Comparison of ENCODE assay signal across 26 mouse cellular contexts in genomic region chr10:20527737-20528136, GRCm38 (mm10).
DNase-seq lines count a peak whose midpoint lies in the region; ATAC-seq and TF ChIP-seq lines count a peak whose summit lies in the region.
"Had no signal": no experiment of that assay in that cellular context is flagged by ENCODE, and none has a peak within 500 bp of the region (broad histone marks: within the 10 kb centered on the region; RNA-seq: fewer than 3 reads in every experiment).

No protein-coding gene starts in this region.

- no peaks in the 10 kb centered on the region for H3K27me3 ChIP-seq in intestine, embryonic 15.5 days (replicated peaks)
- H3K27me3 ChIP-seq in intestine, embryonic 16.5 days (replicated peaks; ENCODE audit: control insufficient read depth, insufficient read depth, low read length): no peaks in the 10 kb centered on the region
- no peaks in the 10 kb centered on the region for H3K27me3 ChIP-seq in lung, postnatal 0 days (replicated peaks; ENCODE audit: insufficient read depth, low read length)
- no peaks in the 10 kb centered on the region for H3K27me3 ChIP-seq in stomach, postnatal 0 days (ENCODE audit: control insufficient read depth, insufficient read depth, low read length)
- H3K27me3 ChIP-seq: forebrain, embryonic 13.5 days; heart, embryonic 12.5 days; heart, embryonic 15.5 days had no signal

- TF ChIP-seq EP300 in lung, postnatal 0 days (IDR thresholded peaks at IDR 0.05): no peak
- no peak for TF ChIP-seq EP300 in stomach, postnatal 0 days (optimal IDR thresholded peaks at IDR 0.05)

- H3K9ac ChIP-seq in intestine, embryonic 15.5 days: no peak overlapping the region
- H3K9ac ChIP-seq in intestine, embryonic 16.5 days (ENCODE audit: low read depth, low read length): no peak overlapping the region
- H3K9ac ChIP-seq in lung, postnatal 0 days (replicated peaks; ENCODE audit: low read depth): no peak overlapping the region
- no peak overlapping the region for H3K9ac ChIP-seq in stomach, postnatal 0 days (ENCODE audit: low read length)
- H3K9ac ChIP-seq: forebrain, embryonic 13.5 days; forebrain, postnatal 0 days; heart, embryonic 12.5 days; heart, embryonic 15.5 days; hindbrain, embryonic 14.5 days had no signal

- 0 out of 2 replicates have a peak, but pooled peaks have one; percentile 47 for ATAC-seq in intestine, embryonic 15.5 days
- no peak for ATAC-seq in intestine, embryonic 16.5 days
- no peak; the same call in 1 of the 2 replicates for ATAC-seq in lung, postnatal 0 days
- ATAC-seq in stomach, postnatal 0 days (ENCODE audit: low FRiP score, low TSS enrichment): no peak
- ATAC-seq: activated CD4-positive, CD25-positive, alpha-beta regulatory T cell, adult 4 months; hindbrain, postnatal 0 days; inflammation-experienced regulatory T-cells, adult 6 months had no signal

- peak; percentile 24; the same call in 1 of the 2 replicates for TF ChIP-seq CTCF in lung, postnatal 0 days (IDR thresholded peaks at IDR 0.05)
- TF ChIP-seq CTCF in stomach, postnatal 0 days (IDR thresholded peaks at IDR 0.05; ENCODE audit: low read depth): 0 out of 2 replicates have a peak, but pooled peaks have one; percentile 16

- H3K27ac ChIP-seq in intestine, embryonic 15.5 days: no peak overlapping the region
- H3K27ac ChIP-seq in intestine, embryonic 16.5 days (ENCODE audit: low read length): no peak overlapping the region
- H3K27ac ChIP-seq in lung, postnatal 0 days (ENCODE audit: low read length): no peak overlapping the region
- H3K27ac ChIP-seq in stomach, postnatal 0 days (replicated peaks): no peak overlapping the region
- H3K27ac ChIP-seq: forebrain, embryonic 10.5 days; forebrain, embryonic 13.5 days; heart, embryonic 15.5 days; hindbrain, embryonic 14.5 days had no signal

- WGBS in intestine, embryonic 15.5 days: 74% methylated on average over 4 of the region's 4 CpGs
- WGBS in intestine, embryonic 16.5 days: 78% methylated on average over 4 of the region's 4 CpGs
- 63% methylated on average over 4 of the region's 4 CpGs for WGBS in lung, postnatal 0 days
- WGBS in stomach, postnatal 0 days: 75% methylated on average over 4 of the region's 4 CpGs

- peak; percentile 60 for DNase-seq in lung, postnatal 0 days (ENCODE audit: low spot score)
- no peak for DNase-seq in lung, postnatal 25 days (ENCODE audit: low spot score)
- peak; percentile 17 for DNase-seq in NIH3T3 (ENCODE audit: low read depth)
- DNase-seq in stomach, postnatal 0 days (ENCODE audit: low spot score): no peak
- DNase-seq in adrenal gland, postnatal 25 days: no peak
- no peak for DNase-seq in thymus, postnatal 10 days (ENCODE audit: low spot score in 2 of 2)
- DNase-seq: adrenal gland, adult 8-10 months; adrenal gland, postnatal 36 days; cerebellum, adult 18-20 months; cerebellum, adult 9-10 months; cerebellum, postnatal 14 days; forebrain, postnatal 0 days; gastrocnemius, adult 2 months; gastrocnemius, postnatal 14 days; heart, postnatal 14 days; heart, postnatal 4 days had no signal

- no peak overlapping the region for H3K4me2 ChIP-seq in intestine, embryonic 15.5 days (replicated peaks)
- no peak overlapping the region for H3K4me2 ChIP-seq in intestine, embryonic 16.5 days (ENCODE audit: low read depth, low read length)
- no peak overlapping the region for H3K4me2 ChIP-seq in lung, postnatal 0 days (replicated peaks; ENCODE audit: low read depth, low read length)
- H3K4me2 ChIP-seq in stomach, postnatal 0 days (replicated peaks; ENCODE audit: low read depth): no peak overlapping the region
- H3K4me2 ChIP-seq: forebrain, embryonic 13.5 days; heart, embryonic 12.5 days; heart, embryonic 15.5 days; hindbrain, embryonic 14.5 days had no signal

- no peaks in the 10 kb centered on the region for H3K36me3 ChIP-seq in intestine, embryonic 15.5 days
- H3K36me3 ChIP-seq in intestine, embryonic 16.5 days (ENCODE audit: control insufficient read depth, insufficient read depth, low read length): no peaks in the 10 kb centered on the region
- H3K36me3 ChIP-seq in lung, postnatal 0 days (ENCODE audit: insufficient read depth, low read length): no peaks in the 10 kb centered on the region
- no peaks in the 10 kb centered on the region for H3K36me3 ChIP-seq in stomach, postnatal 0 days (ENCODE audit: control insufficient read depth, insufficient read depth, low read length)
- H3K36me3 ChIP-seq: forebrain, embryonic 10.5 days; heart, embryonic 15.5 days had no signal

- H3K4me1 ChIP-seq in intestine, embryonic 15.5 days (replicated peaks): peaks cover 2% of the 10 kb centered on the region; the same call in 1 of the 2 replicates
- H3K4me1 ChIP-seq in intestine, embryonic 16.5 days (ENCODE audit: control insufficient read depth, insufficient read depth, low read length): peaks cover 8% of the 10 kb centered on the region; the same call in 1 of the 2 replicates
- no peaks in the 10 kb centered on the region for H3K4me1 ChIP-seq in lung, postnatal 0 days (ENCODE audit: insufficient read depth, low read depth, low read length)
- H3K4me1 ChIP-seq in stomach, postnatal 0 days (replicated peaks; ENCODE audit: control insufficient read depth, insufficient read depth): no peaks in the 10 kb centered on the region
- H3K4me1 ChIP-seq: forebrain, embryonic 10.5 days; heart, embryonic 15.5 days had no signal

- no peak overlapping the region for H3K4me3 ChIP-seq in intestine, embryonic 15.5 days (replicated peaks)
- H3K4me3 ChIP-seq in intestine, embryonic 16.5 days (ENCODE audit: low read length): no peak overlapping the region
- H3K4me3 ChIP-seq in lung, postnatal 0 days (ENCODE audit: low read depth, low read length): no peak overlapping the region
- H3K4me3 ChIP-seq in stomach, postnatal 0 days (ENCODE audit: low read depth, low read length): no peak overlapping the region
- H3K4me3 ChIP-seq: forebrain, embryonic 10.5 days; forebrain, embryonic 13.5 days; gastrocnemius, adult 2 months; heart, embryonic 12.5 days; heart, embryonic 15.5 days had no signal

- no peaks in the 10 kb centered on the region for H3K9me3 ChIP-seq in intestine, embryonic 15.5 days
- H3K9me3 ChIP-seq in intestine, embryonic 16.5 days (ENCODE audit: control insufficient read depth, low read length): no peaks in the 10 kb centered on the region
- H3K9me3 ChIP-seq in lung, postnatal 0 days (ENCODE audit: low read length): no peaks in the 10 kb centered on the region
- no peaks in the 10 kb centered on the region for H3K9me3 ChIP-seq in stomach, postnatal 0 days (ENCODE audit: control insufficient read depth, low read length)
- H3K9me3 ChIP-seq: forebrain, embryonic 10.5 days; forebrain, embryonic 13.5 days; heart, embryonic 12.5 days; heart, embryonic 15.5 days had no signal

Comparison
In these comparisons a context has a peak if more than half of its experiments do, and no peak if none do; other contexts are left out.
1. DNase-seq: peak in lung, postnatal 0 days (single experiment) and NIH3T3 (single experiment); none in lung, postnatal 25 days (single experiment), stomach, postnatal 0 days (single experiment), adrenal gland, postnatal 25 days (single experiment) and thymus, postnatal 10 days (0 of 2).